Mouse (Mus musculus): ENCODE measurements at regions not wholly inside any gene's neighbourhood (a gene's known extent, or its start where the extent isn't known, plus 50 kb on each side); places are given as distances from the start of the nearest gene placed in this dataset.

DNA sequence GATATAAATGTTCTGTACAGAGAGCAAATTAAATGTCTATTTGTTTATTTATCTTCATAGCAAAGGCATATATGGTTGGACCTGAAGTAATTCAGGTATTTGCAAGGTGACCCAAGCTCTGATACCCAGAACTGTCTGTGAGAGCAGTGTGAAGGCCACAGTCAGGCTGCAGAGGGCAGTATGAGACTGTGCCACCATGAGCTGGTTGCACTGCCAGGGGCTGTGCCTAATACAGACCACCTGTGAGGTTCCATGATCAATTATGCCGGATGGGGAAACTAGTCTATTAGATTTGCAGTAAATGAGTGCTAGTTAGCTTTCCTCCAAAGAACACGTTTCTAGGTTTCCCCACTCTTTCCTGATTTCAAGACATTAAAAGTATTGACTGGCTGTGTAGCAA, 207.5 kb downstream of the C1d start:
- DNase-seq, result no peak

GRCm38 (mm10) chr11:17468431-17469165, 211.2 kb downstream of the C1d start:
- peak in 1 of 2 experiments; percentile 8 for DNase-seq

GRCm38 (mm10) chr11:17481436-17481996, 224.1 kb downstream of the C1d start:
- DNase-seq, result no peak

DNA sequence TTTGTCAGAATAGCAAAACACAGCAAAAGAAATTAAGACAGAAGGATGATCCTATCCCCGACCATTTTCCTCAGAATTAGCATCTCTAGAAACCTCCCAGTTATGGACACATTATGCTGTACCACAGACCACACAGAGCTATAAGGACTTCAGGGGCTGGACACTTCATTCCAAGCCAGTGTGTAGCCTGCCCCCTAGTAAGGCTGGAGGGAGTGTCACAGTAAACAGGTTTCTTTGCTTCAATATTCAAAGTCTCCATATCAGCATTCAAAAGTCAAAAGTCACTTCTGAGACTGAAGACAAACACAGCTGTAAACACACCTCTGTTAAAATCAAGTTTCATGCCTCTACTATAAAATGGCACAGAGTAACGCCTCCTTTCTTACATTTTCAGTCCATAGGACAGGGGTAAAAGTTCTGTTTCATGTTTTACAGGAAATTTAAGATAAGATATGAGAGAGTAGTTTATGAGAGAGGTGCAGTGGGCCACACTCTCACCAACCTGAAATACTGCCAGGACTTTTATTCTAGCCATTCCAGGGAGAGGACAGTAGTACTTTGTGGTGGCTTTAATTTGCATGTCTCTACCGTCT, 226.6 kb downstream of the C1d start:
- no peak for DNase-seq

DNA sequence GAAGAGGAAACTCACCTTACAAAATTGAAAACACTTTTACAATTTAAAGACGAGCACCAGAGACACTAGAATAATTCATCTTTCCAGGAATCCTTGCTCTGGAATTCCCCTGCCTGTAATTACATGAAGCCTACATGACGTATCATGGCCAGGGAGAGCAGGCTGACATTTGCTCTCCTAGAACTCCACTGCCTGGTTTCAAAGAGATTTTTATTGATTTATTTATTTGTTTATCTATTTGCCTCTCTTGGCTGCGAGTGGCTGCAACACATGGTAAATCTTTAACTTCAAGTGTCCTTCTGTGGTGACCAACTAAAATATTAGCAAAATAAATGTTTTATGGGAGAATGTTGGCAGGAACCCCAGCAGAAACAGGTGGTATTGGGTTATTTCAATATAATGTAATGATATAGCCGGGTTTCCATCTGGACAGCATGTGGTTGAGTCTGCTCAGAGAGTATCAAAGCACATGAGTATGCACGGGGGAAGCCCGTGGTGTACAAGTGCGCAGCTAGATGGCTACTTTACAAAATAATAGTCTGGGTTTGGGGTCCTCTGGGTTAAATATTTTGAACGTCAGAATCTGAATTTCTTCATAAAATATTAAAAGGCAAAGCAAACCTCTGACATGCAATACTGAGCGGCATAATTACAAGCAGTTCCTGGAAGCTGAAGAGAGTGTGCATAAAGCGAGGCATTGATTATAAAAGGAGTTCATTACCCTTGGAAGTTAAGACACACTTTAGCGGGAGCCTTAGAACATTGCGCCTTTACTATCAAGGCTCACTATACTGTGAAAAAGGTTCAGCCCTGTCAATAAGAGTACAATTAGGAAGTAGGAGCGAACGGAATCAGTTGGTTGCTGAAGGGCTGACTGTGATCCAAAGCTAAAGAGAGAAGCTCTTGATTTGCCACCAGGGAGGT, 244.0 kb downstream of the C1d start:
- no peak for DNase-seq

DNA sequence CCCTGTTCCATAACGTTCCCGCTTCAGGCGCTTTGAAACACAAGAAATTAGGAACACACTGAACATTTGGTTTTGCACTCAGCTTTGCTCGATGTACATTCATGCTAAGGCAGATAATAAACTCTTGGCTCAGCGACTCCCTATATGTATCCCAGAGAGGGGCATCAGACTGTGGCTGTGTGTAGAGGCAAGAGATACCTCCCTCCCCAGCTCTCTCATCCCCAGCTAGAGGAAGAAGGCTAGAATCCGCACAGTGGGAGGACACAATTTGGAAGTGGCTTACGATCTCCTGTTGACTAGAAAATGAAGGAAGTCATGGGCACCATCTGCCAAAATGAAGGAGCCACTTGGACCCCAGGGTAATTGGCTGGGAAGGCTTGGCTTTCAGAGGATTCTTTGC, 244.7 kb downstream of the C1d start:
- no peak for DNase-seq

GRCm38 (mm10) chr11:17522220-17522919, 265.0 kb downstream of the C1d start:
- DNase-seq, result no peak

GRCm38 (mm10) chr11:17523329-17523728, 265.9 kb downstream of the C1d start:
- DNase-seq, result no peak

- DNase-seq, result no peak
Measured at GRCm38 (mm10) chr11:17524985-17525775, 267.8 kb downstream of the C1d start.

DNA sequence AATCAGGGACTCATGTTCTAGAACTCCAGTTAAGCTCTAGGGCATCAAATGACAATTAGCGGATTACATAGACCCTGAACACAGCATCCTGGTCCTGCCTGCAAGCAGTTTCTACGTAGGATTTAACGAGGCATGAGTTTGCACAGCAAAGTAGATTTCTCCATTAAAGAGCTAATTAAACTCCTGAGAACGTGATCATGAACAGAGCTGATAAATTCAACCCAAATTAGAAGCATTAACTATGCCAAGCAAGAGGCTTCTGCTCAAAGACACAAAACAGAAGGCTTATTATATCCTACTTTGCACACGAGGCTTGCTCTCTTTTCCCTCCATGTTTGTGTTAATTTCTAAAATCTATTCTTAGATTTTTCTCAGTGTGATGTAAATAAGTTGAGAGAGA, 269.1 kb downstream of the C1d start:
- DNase-seq, result no peak

GRCm38 (mm10) chr11:17528609-17529008, 271.2 kb downstream of the C1d start:
- DNase-seq, result peak in 1 of 2 experiments; percentile 12

- DNase-seq, result no peak
Measured at GRCm38 (mm10) chr11:17533706-17534105, 276.3 kb downstream of the C1d start.

- peak in 1 of 2 experiments; percentile 9 for DNase-seq
Measured at GRCm38 (mm10) chr11:17546286-17546685, 288.9 kb downstream of the C1d start.

- no peak for DNase-seq
Measured at GRCm38 (mm10) chr11:17549148-17549547, 291.8 kb downstream of the C1d start.

DNA sequence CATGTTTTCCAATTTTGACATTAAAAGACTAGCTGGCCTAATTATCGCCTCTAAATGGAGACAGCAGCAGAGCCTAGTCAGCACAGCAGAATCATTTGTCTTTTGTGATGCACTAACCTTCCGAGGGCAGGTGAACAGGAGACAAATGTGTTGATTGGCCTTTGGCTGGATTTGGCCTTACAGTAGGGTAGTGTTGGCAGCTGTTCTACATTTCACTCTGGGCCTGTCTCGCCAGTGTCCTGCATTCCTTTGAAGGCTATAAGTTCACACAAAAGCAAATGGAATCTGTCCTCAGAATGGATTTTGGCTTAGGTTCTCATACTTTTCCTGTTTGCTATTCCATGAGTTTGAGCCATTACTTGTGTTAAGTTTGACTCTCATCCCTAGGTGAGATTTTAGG, 297.9 kb downstream of the C1d start:
- DNase-seq, result no peak

DNA sequence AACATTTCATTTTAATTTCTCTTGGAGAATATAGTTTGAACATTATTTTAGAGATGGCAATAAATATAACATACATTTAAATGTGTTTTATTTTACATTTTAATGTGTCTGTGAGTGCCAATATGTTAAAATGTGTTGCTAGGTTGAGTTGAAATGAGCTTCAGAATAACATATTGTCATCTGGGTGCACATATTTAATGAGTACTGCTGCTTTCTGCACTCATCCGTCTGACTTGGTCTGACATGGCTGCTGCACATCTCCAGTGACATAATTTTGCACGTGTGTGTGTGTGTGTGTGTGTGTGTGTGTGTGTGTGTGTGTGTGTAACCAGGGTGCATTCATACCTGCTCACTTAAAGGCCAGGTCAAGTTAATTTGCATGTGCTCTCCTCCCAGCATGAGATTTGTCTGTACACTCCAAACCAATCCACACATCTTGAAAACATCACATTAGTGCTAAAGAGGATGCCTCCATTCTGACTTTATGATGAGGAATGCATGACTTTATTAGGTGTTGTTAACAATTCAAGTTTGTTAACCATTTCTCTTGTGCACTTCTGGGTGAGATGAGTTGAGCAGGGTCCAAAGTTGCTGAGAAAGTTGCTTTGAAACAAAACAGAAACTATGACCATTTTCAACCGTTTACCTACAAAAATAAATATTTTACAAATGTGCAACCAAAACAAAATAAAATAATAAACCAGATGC, 334.6 kb downstream of the C1d start:
- DNase-seq, result no peak

DNA sequence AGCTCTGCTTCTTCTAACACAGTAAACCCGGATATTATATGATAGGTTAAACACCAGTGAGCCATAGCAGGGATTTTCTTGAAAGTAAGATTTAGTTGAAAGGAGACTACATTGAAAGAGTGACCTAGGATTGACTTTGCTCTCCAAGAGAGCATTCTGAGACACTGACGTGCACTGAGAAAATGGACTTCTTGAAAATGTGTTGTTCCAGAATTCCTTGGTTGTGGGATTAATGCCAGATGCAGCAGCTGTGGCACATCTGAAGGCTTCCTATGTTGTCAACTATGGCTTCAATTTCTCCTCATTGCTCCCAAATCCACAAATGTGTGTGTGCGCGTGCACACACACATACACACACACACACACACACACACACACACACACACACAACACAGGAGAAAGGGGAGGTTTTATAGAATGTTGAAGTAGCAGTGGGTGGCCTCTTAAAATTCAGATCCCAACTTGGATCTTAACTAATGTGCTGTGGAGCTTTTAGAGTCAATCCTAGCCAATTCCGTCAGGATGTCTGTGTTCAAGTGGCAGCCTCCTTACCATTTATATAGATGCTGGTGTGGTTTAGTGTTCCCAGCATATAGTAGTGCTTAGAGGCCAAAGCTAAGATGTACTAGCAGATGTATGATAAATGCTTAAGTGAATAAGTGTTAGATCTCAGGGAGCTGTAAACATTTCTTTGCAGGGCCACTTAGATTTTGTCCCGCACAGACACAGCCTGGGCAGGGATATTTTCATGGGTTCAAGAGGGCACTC, 346.5 kb downstream of the C1d start:
- peak; percentile 34 to 36 for DNase-seq

DNA sequence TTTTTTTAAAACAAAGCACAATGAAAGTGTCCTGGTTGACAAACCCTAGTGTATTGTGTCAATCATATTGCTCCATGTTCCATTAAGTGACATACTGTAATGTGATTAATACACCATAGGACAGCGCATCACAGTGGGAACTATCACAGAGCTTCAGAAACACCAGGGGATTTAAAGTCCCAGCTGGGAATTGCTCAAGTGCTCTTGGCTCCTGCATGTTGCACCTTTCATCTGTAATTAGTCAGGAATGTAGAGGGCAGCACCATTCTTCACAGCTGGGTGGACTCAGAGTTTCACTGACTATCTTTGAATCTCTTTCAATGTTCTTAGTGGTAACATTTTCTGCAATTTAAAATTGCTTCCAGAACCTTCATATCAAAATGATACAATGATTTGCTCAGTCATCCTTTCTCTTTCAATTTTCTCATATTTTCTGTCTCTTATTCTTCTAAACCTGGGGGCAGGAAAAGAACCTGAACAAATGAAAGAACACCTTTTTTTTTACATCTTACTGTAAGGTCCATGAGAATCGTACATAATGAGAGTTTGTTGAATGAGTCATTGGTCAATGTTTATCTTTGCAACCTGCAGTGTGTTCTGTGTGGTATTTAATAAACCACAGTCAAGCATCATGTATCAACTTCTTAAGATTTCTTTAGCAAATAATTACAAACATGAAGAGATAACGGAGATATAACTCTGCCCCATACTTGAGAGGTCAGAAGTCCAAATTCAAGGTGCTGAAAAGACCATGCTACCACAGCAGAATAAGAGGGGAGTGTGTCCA, 333.0 kb downstream of the Etaa1 start:
- DNase-seq, result no peak

- peak in 1 of 2 experiments; percentile 35 for DNase-seq
Measured at GRCm38 (mm10) chr11:17629541-17630171, 324.0 kb downstream of the Etaa1 start.
